Mouse (Mus musculus) hindbrain, embryonic 10.5 days (tissue): ENCODE data around the gene Sfta2. TPM values are rescaled to one million over a fixed set of nuclear protein-coding genes. Genes with fewer than 3 reads are reported as not detected.

Source experiments
- DNase-seq: peaks from one replicate; pipeline ENCODE4 v3.0.0-alpha.2; 2017; ENCODE audit warnings: low spot score
- H3K27ac ChIP-seq: fragments of 300-500 bp; sonication (generic); 2 replicates; pipeline ENCODE4 v1.5.1; 2016; ENCODE audit warnings: mild to moderate bottlenecking, moderate library complexity
- H3K27me3 ChIP-seq: fragments of 300-500 bp; sonication (generic); 2 replicates; pipeline ENCODE4 v1.6.1; 2016; ENCODE audit warnings: mild to moderate bottlenecking; ENCODE audit not compliant: poor library complexity, insufficient read depth, severe bottlenecking
- H3K36me3 ChIP-seq: fragments of 300-500 bp; sonication (generic); 2 replicates; pipeline ENCODE4 v1.6.1; 2016; ENCODE audit warnings: mild to moderate bottlenecking, moderate library complexity
- H3K4me1 ChIP-seq: fragments of 300-500 bp; sonication (generic); replicated peaks from 2 replicates; pipeline ENCODE4 v1.6.1; 2016; ENCODE audit warnings: mild to moderate bottlenecking
- H3K4me3 ChIP-seq: fragments of 300-500 bp; sonication (generic); 2 replicates; pipeline ENCODE4 v1.5.1; 2016; ENCODE audit warnings: mild to moderate bottlenecking, moderate library complexity
- H3K9me3 ChIP-seq: fragments of 300-500 bp; sonication (generic); 2 replicates; pipeline ENCODE4 v1.6.1; 2016; ENCODE audit warnings: mild to moderate bottlenecking, moderate library complexity
- WGBS: fragments of 180-500 bp; shearing (Covaris S2); methylation state at CpG from one replicate; pipeline ENCODE4 v1.1.7; 2016; 5-methylcytosine and 5-hydroxymethylcytosine counted together
- polyA plus RNA-seq: library from polyadenylated mRNA; unstranded; fragments of >200 nt; fragmentation: Nextera tagmentation; extraction: Ambion mirVana; gene quantifications from 2 replicates; pipeline ENCODE4 v1.2.1, GENCODE M21; 2016

Sfta2 gene
- polyA plus RNA-seq, 1 experiment from 2014 or later: not detected

- Histone ChIP-seq H3K27me3 (no peaks in the 10 kb centered on the region), H3K4me3 (no peak overlapping the region), H3K9me3 (peaks cover 7% of the 10 kb centered on the region), H3K27ac (no peak overlapping the region), H3K4me1 (peaks cover 8% of the 10 kb centered on the region), H3K36me3 (peaks cover 95% of the 10 kb centered on the region)
- WGBS: 80% methylated on average over 4 of the region's 4 CpGs
- no peak for DNase-seq
Observed at GRCm38 (mm10) chr17:35691811-35692210, 90.5 kb downstream of the Sfta2 start.

- Histone ChIP-seq H3K27me3 (no peaks in the 10 kb centered on the region), H3K27ac (no peak overlapping the region), H3K9me3 (peaks cover 7% of the 10 kb centered on the region), H3K36me3 (peaks cover 90% of the 10 kb centered on the region), H3K4me1 (peaks cover 12% of the 10 kb centered on the region), H3K4me3 (no peak overlapping the region)
- no peak for DNase-seq
- WGBS: 83% methylated on average over 4 of the region's 4 CpGs
Observed at GRCm38 (mm10) chr17:35692368-35692767, 91.0 kb downstream of the Sfta2 start.

GRCm38 (mm10) chr17:35693906-35694305 lies 92.6 kb downstream of the Sfta2 start:
- H3K4me1 ChIP-seq: peaks cover 24% of the 10 kb centered on the region
- WGBS: 95% methylated on average over 5 of the region's 5 CpGs

GRCm38 (mm10) chr17:35695289-35695688 lies 93.9 kb downstream of the Sfta2 start:
- 90% methylated on average over 2 of the region's 2 CpGs for WGBS
- H3K9me3 ChIP-seq: peaks cover 7% of the 10 kb centered on the region
- no peaks in the 10 kb centered on the region for H3K27me3 ChIP-seq
- DNase-seq: no peak
- no peak overlapping the region for H3K4me3 ChIP-seq
- no peak overlapping the region for H3K27ac ChIP-seq
- peaks cover 72% of the 10 kb centered on the region for H3K36me3 ChIP-seq
- H3K4me1 ChIP-seq: peaks cover 38% of the 10 kb centered on the region

More at GRCm38 (mm10) chr17:35693906-35694305, 92.6 kb downstream of the Sfta2 start:
- Histone ChIP-seq H3K27ac (no peak overlapping the region), H3K27me3 (no peaks in the 10 kb centered on the region), H3K9me3 (peaks cover 7% of the 10 kb centered on the region), H3K4me3 (no peak overlapping the region), H3K36me3 (peaks cover 75% of the 10 kb centered on the region)
- no peak for DNase-seq

- DNase-seq: no peak
- 67% methylated on average over 6 of the region's 6 CpGs for WGBS
- H3K9me3 ChIP-seq: peaks cover 7% of the 10 kb centered on the region
- peaks cover 46% of the 10 kb centered on the region for H3K4me1 ChIP-seq
- H3K4me3 ChIP-seq: peak overlapping the region; percentile 52
- H3K27me3 ChIP-seq: peaks cover 4% of the 10 kb centered on the region; the same call in 1 of the 2 replicates
- H3K36me3 ChIP-seq: peaks cover 61% of the 10 kb centered on the region
- H3K27ac ChIP-seq: peak overlapping the region; percentile 99
Observed at GRCm38 (mm10) chr17:35696691-35697090, 95.3 kb downstream of the Sfta2 start.

- H3K4me3 ChIP-seq: peak overlapping the region; percentile 52
- peak overlapping the region; percentile 99 for H3K27ac ChIP-seq
- 26% methylated on average over 1 of the region's 1 CpGs for WGBS
- H3K9me3 ChIP-seq: peaks cover 7% of the 10 kb centered on the region
- H3K36me3 ChIP-seq: peaks cover 54% of the 10 kb centered on the region
- H3K4me1 ChIP-seq: peaks cover 53% of the 10 kb centered on the region
- H3K27me3 ChIP-seq: peaks cover 11% of the 10 kb centered on the region; the same call in 1 of the 2 replicates
- no peak for DNase-seq
Observed at GRCm38 (mm10) chr17:35697429-35697758, 96.0 kb downstream of the Sfta2 start.

- Histone ChIP-seq H3K27me3 (peaks cover 14% of the 10 kb centered on the region; the same call in 1 of the 2 replicates), H3K27ac (peak overlapping the region; percentile 99), H3K4me1 (peaks cover 59% of the 10 kb centered on the region), H3K9me3 (peaks cover 7% of the 10 kb centered on the region), H3K36me3 (peaks cover 49% of the 10 kb centered on the region), H3K4me3 (peak overlapping the region; percentile 52)
- 4% methylated on average over 16 of the region's 16 CpGs for WGBS
- DNase-seq: peak; percentile 78
Observed at GRCm38 (mm10) chr17:35697759-35698500, 96.6 kb downstream of the Sfta2 start.

GRCm38 (mm10) chr17:35698501-35698883 lies 97.1 kb downstream of the Sfta2 start:
- Histone ChIP-seq H3K36me3 (peaks cover 43% of the 10 kb centered on the region), H3K4me1 (peaks cover 61% of the 10 kb centered on the region)
- no peak for DNase-seq

GRCm38 (mm10) chr17:35699919-35700318 lies 98.6 kb downstream of the Sfta2 start:
- Histone ChIP-seq H3K27me3 (peaks cover 14% of the 10 kb centered on the region; the same call in 1 of the 2 replicates), H3K9me3 (peaks cover 7% of the 10 kb centered on the region), H3K4me1 (peaks cover 68% of the 10 kb centered on the region), H3K36me3 (peaks cover 31% of the 10 kb centered on the region), H3K27ac (peak overlapping the region; percentile 99), H3K4me3 (peak overlapping the region; percentile 96)
- 2% methylated on average over 19 of the region's 19 CpGs for WGBS
- peak; percentile 50 for DNase-seq

More at GRCm38 (mm10) chr17:35698501-35698883, 97.1 kb downstream of the Sfta2 start:
- Histone ChIP-seq H3K27me3 (peaks cover 14% of the 10 kb centered on the region; the same call in 1 of the 2 replicates), H3K4me3 (peak overlapping the region; percentile 52), H3K9me3 (peaks cover 7% of the 10 kb centered on the region), H3K27ac (peak overlapping the region; percentile 99)
- 23% methylated on average over 5 of the region's 5 CpGs for WGBS

Other genes starting within 250 kb of the Sfta2 start
- gene H2-Q4, start 221.9 kb upstream of the Sfta2 start, polyA plus RNA-seq: 2.2 and 2.9 TPM in 2 replicates
- 0.90 and 1.4 TPM in 2 replicates for gene H2-Q6, start 176.7 kb upstream of the Sfta2 start, polyA plus RNA-seq
- gene H2-Q7, start 162.4 kb upstream of the Sfta2 start, polyA plus RNA-seq: 12.1 and 14.3 TPM in 2 replicates
- 0.17 and 0.21 TPM in 2 replicates for gene H2-Q10, start 131.5 kb upstream of the Sfta2 start, polyA plus RNA-seq
- not detected in 2 replicates for gene Pou5f1, start 95.5 kb upstream of the Sfta2 start, polyA plus RNA-seq
- gene Tcf19, start 84.7 kb upstream of the Sfta2 start, polyA plus RNA-seq: 54.5 and 57.0 TPM in 2 replicates
- gene Cchcr1, start 84.4 kb upstream of the Sfta2 start, polyA plus RNA-seq: 19.6 and 25.4 TPM in 2 replicates
- gene Psors1c2, start 68.3 kb upstream of the Sfta2 start, polyA plus RNA-seq: 1.7 and 2.5 TPM in 2 replicates
- 0.10 TPM in 1 of 2 replicates, not detected in the other for gene Cdsn, start 49.4 kb upstream of the Sfta2 start, polyA plus RNA-seq
- not detected in 2 replicates for gene 2300002M23Rik, start 34.1 kb upstream of the Sfta2 start, polyA plus RNA-seq
- gene Gm9573, start 25.1 kb downstream of the Sfta2 start, polyA plus RNA-seq: not detected in 2 replicates
- 0.08 and 0.10 TPM in 2 replicates for gene Mucl3, start 42.1 kb downstream of the Sfta2 start, polyA plus RNA-seq
- 16.7 and 17.4 TPM in 2 replicates for gene Vars2, start 66.0 kb downstream of the Sfta2 start, polyA plus RNA-seq
- gene Gtf2h4, start 72.2 kb downstream of the Sfta2 start, polyA plus RNA-seq: 45.7 and 56.5 TPM in 2 replicates
- gene Ddr1, start 103.1 kb downstream of the Sfta2 start, polyA plus RNA-seq: 134 and 184 TPM in 2 replicates
- gene Ier3, start 220.1 kb downstream of the Sfta2 start, polyA plus RNA-seq: 3.8 and 4.8 TPM in 2 replicates
- gene Flot1, start 221.7 kb downstream of the Sfta2 start, polyA plus RNA-seq: 58.4 and 63.7 TPM in 2 replicates
- 1,604 and 1,655 TPM in 2 replicates for gene Tubb5, start 236.8 kb downstream of the Sfta2 start, polyA plus RNA-seq
- 18.3 and 20.7 TPM in 2 replicates for gene Mdc1, start 240.0 kb downstream of the Sfta2 start, polyA plus RNA-seq